Mouse (Mus musculus) cerebellum, adult 2 months (tissue): ENCODE data around the gene Nars2.

Experiments used
- CTCF ChIP-seq: fragments of 200-500 bp; IDR thresholded peaks from 2 replicates; pipeline ENCODE4 v1.5.1; 2011; ENCODE audit warnings: low read depth, mild to moderate bottlenecking, control low read depth, low read length, moderate library complexity, borderline replicate concordance; ENCODE audit not compliant: insufficient read depth
- POLR2A ChIP-seq: fragments of 200-500 bp; IDR thresholded peaks from 2 replicates; pipeline ENCODE4 v1.6.1; 2011; ENCODE audit warnings: low read length, control low read depth, borderline replicate concordance; ENCODE audit not compliant: insufficient read depth

- TF ChIP-seq POLR2A: no peak
- TF ChIP-seq CTCF: no peak; the same call in 1 of the 2 replicates
Measured at GRCm38 (mm10) chr7:97085291-97085690, 134.0 kb downstream of the Nars2 start.
